Comparison of ENCODE assay signal across 9 mouse cellular contexts in genomic region chr10:86473637-86474154, GRCm38 (mm10). TPM values are rescaled to one million over a fixed set of nuclear protein-coding genes. Genes with fewer than 3 reads are reported as not detected.
DNase-seq lines count a peak whose midpoint lies in the region; ATAC-seq lines count a peak whose summit lies in the region.
"Had no signal": no experiment of that assay in that cellular context is flagged by ENCODE, and none has a peak within 500 bp of the region (broad histone marks: within the 10 kb centered on the region; RNA-seq: fewer than 3 reads in every experiment).

No protein-coding gene starts in this region.

- intact Hi-C loops in left cerebral cortex, postnatal 25 days (cut with DNase I) = loop anchor here (1.0 to 2.0 kb wide), 2 partner anchors 25 to 257 kb away; partner anchors contain the start of gene Syn3

- ATAC-seq in granulocyte monocyte progenitor cell, adult 5-6 weeks (replicated peaks; ENCODE audit: poor library complexity, severe bottlenecking) = peak; percentile 34

- peak; percentile 26 for DNase-seq in adrenal gland, adult 2 months
- no peak for DNase-seq in adrenal gland, postnatal 4 days (ENCODE audit: low spot score in 2 of 2)
- peak; percentile 42 to 45 for DNase-seq in left cerebral cortex, postnatal 25 days (ENCODE audit: low spot score in 2 of 2)
- no peak for DNase-seq in left cerebral cortex, adult 11 months (ENCODE audit: low spot score)
- DNase-seq in c-Kit-negative CD71-positive TER-119-positive erythroid progenitor cells, embryonic 14.5 days (ENCODE audit: low read depth, low spot score) = peak; percentile 17
- DNase-seq in lung, postnatal 36 days = peak; percentile 71
- no peak for DNase-seq in ovary, postnatal 36 days (ENCODE audit: low spot score)

RNA-seq across cellular contexts. Expression of gene Syn3, which starts 25.0 kb away (rescaled TPM):
- total RNA-seq in adrenal gland, adult 2 months (2021) = 1 to 10 TPM; 2.7 to 3.6 TPM
- 1.1 and 1.3 TPM in 2 replicates for polyA plus RNA-seq in adrenal gland, adult 2 months (2012; rRNA removed)
- total RNA-seq in adrenal gland, postnatal 4 days (2021) = 1 to 10 TPM; 5.0 to 6.8 TPM
- total RNA-seq in left cerebral cortex, postnatal 25 days (2021) = 10 to 100 TPM; 26.1 to 31.8 TPM
- total RNA-seq in granulocyte monocyte progenitor cell, adult 5-6 weeks (2014; fragmentation: Nextera tagmentation) = 0.15 and 3.9 TPM in 2 replicates
- 0.26 and 0.31 TPM in 2 replicates for total RNA-seq in granulocyte monocyte progenitor cell, adult 5-6 weeks (2017)
- total RNA-seq: neutrophil, adult 5-6 weeks had no signal

Comparison
In these comparisons a context has a peak if more than half of its experiments do, and no peak if none do; other contexts are left out.
1. DNase-seq: peak in adrenal gland, adult 2 months (single experiment), left cerebral cortex, postnatal 25 days (2 of 2), c-Kit-negative CD71-positive TER-119-positive erythroid progenitor cells, embryonic 14.5 days (single experiment) and lung, postnatal 36 days (single experiment); none in adrenal gland, postnatal 4 days (0 of 2), left cerebral cortex, adult 11 months (single experiment) and ovary, postnatal 36 days (single experiment).